Mouse (Mus musculus) cerebellum, adult 2 months (tissue): ENCODE results near the gene Lrrc74a.

Experiments used
- CTCF ChIP-seq: fragments of 200-500 bp; IDR thresholded peaks from 2 replicates; pipeline ENCODE4 v1.5.1; 2011; ENCODE audit warnings: low read depth, mild to moderate bottlenecking, control low read depth, low read length, moderate library complexity, borderline replicate concordance; ENCODE audit not compliant: insufficient read depth
- POLR2A ChIP-seq: fragments of 200-500 bp; IDR thresholded peaks from 2 replicates; pipeline ENCODE4 v1.6.1; 2011; ENCODE audit warnings: low read length, control low read depth, borderline replicate concordance; ENCODE audit not compliant: insufficient read depth

DNA sequence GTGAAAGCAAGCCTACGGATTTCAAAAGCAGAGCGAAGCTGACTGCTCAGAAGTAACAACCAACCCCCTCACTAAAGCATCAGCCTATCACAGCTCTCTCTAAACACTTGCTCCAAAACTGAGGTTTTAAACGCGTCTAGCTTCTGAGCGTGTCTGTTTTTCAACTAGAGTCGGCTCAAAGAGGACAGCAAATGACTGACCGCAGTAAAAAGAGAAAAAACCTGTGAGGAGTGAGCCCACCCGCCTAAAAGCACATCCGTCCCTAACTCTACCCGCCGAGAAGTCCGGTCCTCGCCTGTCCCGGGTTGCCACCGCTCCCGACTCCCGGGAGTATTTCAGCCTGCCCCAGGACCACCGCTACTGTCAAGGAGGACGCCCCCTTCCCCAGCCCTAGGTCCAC is 8.5 kb upstream of the Lrrc74a start:
- TF ChIP-seq POLR2A: no peak
- TF ChIP-seq CTCF: no peak
